Mouse (Mus musculus): ENCODE results near the gene Gm21312. TPM values are rescaled to one million over a fixed set of nuclear protein-coding genes. Genes with fewer than 3 reads are reported as not detected.
"Not testable (repeated sequence)": the region's sequence is repeated elsewhere in the genome, so short reads cannot be mapped to it uniquely, and the experiment has no call there.

Gene Gm21312
- polyA plus RNA-seq (2011; ENCODE audit: insufficient read depth, insufficient read length, low replicate concordance, missing spikeins) = not detected in 2 replicates

DNA sequence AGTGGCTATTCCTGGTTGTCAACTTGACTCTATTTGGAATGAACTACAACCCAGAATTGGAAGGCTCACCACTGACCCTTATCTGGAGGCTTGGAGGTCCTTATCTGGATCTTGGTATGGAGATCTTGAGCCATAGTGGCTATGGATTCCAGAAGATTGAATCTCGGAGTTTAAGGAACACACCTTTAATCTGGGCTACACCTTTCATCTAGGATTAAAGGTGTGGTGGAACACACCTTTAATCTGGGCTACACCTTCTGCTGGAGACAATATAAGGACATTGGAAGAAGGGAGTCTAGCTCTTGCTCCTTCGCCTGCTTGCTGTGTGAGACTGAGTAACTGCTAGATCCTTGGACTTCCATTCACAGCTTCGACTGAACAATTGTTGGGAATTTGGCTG lies at the start of gene Gm21312:
Gm21312 (plus strand) TSS at position 301 of the 400 bp plus-strand sequence.
- not testable (repeated sequence) for H3K27ac ChIP-seq (ENCODE audit: control insufficient read depth, insufficient read depth, low read depth, low read length, poor library complexity); H3K4me3 ChIP-seq (replicated peaks; ENCODE audit: control insufficient read depth, low read depth, low read length); H3K4me1 ChIP-seq (ENCODE audit: control insufficient read depth, insufficient read depth, low read length)
- no CpG with 5 or more reads among the region's 3 CpGs for WGBS

DNA sequence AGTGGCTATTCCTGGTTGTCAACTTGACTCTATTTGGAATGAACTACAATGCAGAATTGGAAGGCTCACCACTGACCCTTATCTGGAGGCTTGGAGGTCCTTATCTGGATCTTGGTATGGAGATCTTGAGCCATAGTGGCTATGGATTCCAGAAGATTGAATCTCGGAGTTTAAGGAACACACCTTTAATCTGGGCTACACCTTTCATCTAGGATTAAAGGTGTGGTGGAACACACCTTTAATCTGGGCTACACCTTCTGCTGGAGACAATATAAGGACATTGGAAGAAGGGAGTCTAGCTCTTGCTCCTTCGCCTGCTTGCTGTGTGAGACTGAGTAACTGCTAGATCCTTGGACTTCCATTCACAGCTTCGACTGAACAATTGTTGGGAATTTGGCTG lies 34.1 kb upstream of the Gm21312 start, which contains the start of gene Gm21293:
Gm21293 (plus strand) TSS at position 301 of the 400 bp plus-strand sequence.
- WGBS = no CpG with 5 or more reads among the region's 3 CpGs
- not testable (repeated sequence) for H3K4me1 ChIP-seq (ENCODE audit: control insufficient read depth, insufficient read depth, low read length); H3K27ac ChIP-seq (ENCODE audit: control insufficient read depth, insufficient read depth, low read depth, low read length, poor library complexity); H3K4me3 ChIP-seq (replicated peaks; ENCODE audit: control insufficient read depth, low read depth, low read length)

DNA sequence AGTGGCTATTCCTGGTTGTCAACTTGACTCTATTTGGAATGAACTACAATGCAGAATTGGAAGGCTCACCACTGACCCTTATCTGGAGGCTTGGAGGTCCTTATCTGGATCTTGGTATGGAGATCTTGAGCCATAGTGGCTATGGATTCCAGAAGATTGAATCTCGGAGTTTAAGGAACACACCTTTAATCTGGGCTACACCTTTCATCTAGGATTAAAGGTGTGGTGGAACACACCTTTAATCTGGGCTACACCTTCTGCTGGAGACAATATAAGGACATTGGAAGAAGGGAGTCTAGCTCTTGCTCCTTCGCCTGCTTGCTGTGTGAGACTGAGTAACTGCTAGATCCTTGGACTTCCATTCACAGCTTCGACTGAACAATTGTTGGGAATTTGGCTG lies 25.6 kb upstream of the Gm21312 start, which contains the start of gene Gm6763:
Gm6763 (plus strand) TSS at position 301 of the 400 bp plus-strand sequence.
- not testable (repeated sequence) for H3K4me1 ChIP-seq (ENCODE audit: control insufficient read depth, insufficient read depth, low read length); H3K27ac ChIP-seq (ENCODE audit: control insufficient read depth, insufficient read depth, low read depth, low read length, poor library complexity); H3K4me3 ChIP-seq (replicated peaks; ENCODE audit: control insufficient read depth, low read depth, low read length)
- no CpG with 5 or more reads among the region's 3 CpGs for WGBS

DNA sequence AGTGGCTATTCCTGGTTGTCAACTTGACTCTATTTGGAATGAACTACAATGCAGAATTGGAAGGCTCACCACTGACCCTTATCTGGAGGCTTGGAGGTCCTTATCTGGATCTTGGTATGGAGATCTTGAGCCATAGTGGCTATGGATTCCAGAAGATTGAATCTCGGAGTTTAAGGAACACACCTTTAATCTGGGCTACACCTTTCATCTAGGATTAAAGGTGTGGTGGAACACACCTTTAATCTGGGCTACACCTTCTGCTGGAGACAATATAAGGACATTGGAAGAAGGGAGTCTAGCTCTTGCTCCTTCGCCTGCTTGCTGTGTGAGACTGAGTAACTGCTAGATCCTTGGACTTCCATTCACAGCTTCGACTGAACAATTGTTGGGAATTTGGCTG lies 17.1 kb upstream of the Gm21312 start, which contains the start of gene Gm8764:
Gm8764 (plus strand) TSS at position 301 of the 400 bp plus-strand sequence.
- H3K4me1 ChIP-seq (ENCODE audit: control insufficient read depth, insufficient read depth, low read length); H3K27ac ChIP-seq (ENCODE audit: control insufficient read depth, insufficient read depth, low read depth, low read length, poor library complexity); H3K4me3 ChIP-seq (replicated peaks; ENCODE audit: control insufficient read depth, low read depth, low read length): not testable (repeated sequence)
- no CpG with 5 or more reads among the region's 3 CpGs for WGBS

DNA sequence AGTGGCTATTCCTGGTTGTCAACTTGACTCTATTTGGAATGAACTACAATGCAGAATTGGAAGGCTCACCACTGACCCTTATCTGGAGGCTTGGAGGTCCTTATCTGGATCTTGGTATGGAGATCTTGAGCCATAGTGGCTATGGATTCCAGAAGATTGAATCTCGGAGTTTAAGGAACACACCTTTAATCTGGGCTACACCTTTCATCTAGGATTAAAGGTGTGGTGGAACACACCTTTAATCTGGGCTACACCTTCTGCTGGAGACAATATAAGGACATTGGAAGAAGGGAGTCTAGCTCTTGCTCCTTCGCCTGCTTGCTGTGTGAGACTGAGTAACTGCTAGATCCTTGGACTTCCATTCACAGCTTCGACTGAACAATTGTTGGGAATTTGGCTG lies 8.6 kb upstream of the Gm21312 start, which contains the start of gene Gm21304:
Gm21304 (plus strand) TSS at position 301 of the 400 bp plus-strand sequence.
- not testable (repeated sequence) for H3K27ac ChIP-seq (ENCODE audit: control insufficient read depth, insufficient read depth, low read depth, low read length, poor library complexity); H3K4me3 ChIP-seq (replicated peaks; ENCODE audit: control insufficient read depth, low read depth, low read length); H3K4me1 ChIP-seq (ENCODE audit: control insufficient read depth, insufficient read depth, low read length)
- no CpG with 5 or more reads among the region's 3 CpGs for WGBS

DNA sequence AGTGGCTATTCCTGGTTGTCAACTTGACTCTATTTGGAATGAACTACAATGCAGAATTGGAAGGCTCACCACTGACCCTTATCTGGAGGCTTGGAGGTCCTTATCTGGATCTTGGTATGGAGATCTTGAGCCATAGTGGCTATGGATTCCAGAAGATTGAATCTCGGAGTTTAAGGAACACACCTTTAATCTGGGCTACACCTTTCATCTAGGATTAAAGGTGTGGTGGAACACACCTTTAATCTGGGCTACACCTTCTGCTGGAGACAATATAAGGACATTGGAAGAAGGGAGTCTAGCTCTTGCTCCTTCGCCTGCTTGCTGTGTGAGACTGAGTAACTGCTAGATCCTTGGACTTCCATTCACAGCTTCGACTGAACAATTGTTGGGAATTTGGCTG lies 8.4 kb downstream of the Gm21312 start, which contains the start of gene Gm20765:
Gm20765 (plus strand) TSS at position 301 of the 400 bp plus-strand sequence.
- not testable (repeated sequence) for H3K4me3 ChIP-seq (replicated peaks; ENCODE audit: control insufficient read depth, low read depth, low read length); H3K4me1 ChIP-seq (ENCODE audit: control insufficient read depth, insufficient read depth, low read length); H3K27ac ChIP-seq (ENCODE audit: control insufficient read depth, insufficient read depth, low read depth, low read length, poor library complexity)
- no CpG with 5 or more reads among the region's 3 CpGs for WGBS

DNA sequence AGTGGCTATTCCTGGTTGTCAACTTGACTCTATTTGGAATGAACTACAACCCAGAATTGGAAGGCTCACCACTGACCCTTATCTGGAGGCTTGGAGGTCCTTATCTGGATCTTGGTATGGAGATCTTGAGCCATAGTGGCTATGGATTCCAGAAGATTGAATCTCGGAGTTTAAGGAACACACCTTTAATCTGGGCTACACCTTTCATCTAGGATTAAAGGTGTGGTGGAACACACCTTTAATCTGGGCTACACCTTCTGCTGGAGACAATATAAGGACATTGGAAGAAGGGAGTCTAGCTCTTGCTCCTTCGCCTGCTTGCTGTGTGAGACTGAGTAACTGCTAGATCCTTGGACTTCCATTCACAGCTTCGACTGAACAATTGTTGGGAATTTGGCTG lies 16.9 kb downstream of the Gm21312 start, which contains the start of gene Gm4340:
Gm4340 (plus strand) TSS at position 301 of the 400 bp plus-strand sequence.
- not testable (repeated sequence) for H3K4me1 ChIP-seq (ENCODE audit: control insufficient read depth, insufficient read depth, low read length); H3K27ac ChIP-seq (ENCODE audit: control insufficient read depth, insufficient read depth, low read depth, low read length, poor library complexity); H3K4me3 ChIP-seq (replicated peaks; ENCODE audit: control insufficient read depth, low read depth, low read length)
- no CpG with 5 or more reads among the region's 3 CpGs for WGBS

DNA sequence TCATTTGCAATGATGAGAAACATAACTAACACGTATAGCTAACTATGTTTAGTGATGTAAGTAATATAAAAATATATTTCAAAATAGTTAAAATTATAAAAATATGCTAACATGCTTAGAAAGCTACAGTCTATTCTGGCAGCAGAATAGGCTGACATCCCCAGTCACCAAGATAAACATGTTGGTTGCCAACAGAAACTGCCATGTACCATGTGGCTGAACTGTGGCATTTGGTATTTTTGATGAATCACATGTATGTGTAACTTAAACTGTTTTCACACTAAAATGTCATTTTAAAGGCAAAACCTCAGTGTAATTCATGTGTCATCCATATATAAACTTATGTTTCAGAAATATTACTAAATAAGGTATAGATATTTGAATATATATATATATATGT lies 32.8 kb downstream of the Gm21312 start:
- Histone ChIP-seq H3K27ac (ENCODE audit: control insufficient read depth, insufficient read depth, low read depth, low read length, poor library complexity) (no peak overlapping the region), H3K4me3 (replicated peaks; ENCODE audit: control insufficient read depth, low read depth, low read length) (no peak overlapping the region), H3K4me1 (ENCODE audit: control insufficient read depth, insufficient read depth, low read length) (no peaks in the 10 kb centered on the region)
- TF ChIP-seq CTCF (IDR thresholded peaks at IDR 0.05; ENCODE audit: control insufficient read depth, insufficient read depth, low read length) (no peak), POLR2A (IDR thresholded peaks at IDR 0.05; ENCODE audit: borderline replicate concordance, control insufficient read depth, low read depth, low read length) (no peak)
- WGBS = 58% methylated on average over 1 of the region's 1 CpGs

DNA sequence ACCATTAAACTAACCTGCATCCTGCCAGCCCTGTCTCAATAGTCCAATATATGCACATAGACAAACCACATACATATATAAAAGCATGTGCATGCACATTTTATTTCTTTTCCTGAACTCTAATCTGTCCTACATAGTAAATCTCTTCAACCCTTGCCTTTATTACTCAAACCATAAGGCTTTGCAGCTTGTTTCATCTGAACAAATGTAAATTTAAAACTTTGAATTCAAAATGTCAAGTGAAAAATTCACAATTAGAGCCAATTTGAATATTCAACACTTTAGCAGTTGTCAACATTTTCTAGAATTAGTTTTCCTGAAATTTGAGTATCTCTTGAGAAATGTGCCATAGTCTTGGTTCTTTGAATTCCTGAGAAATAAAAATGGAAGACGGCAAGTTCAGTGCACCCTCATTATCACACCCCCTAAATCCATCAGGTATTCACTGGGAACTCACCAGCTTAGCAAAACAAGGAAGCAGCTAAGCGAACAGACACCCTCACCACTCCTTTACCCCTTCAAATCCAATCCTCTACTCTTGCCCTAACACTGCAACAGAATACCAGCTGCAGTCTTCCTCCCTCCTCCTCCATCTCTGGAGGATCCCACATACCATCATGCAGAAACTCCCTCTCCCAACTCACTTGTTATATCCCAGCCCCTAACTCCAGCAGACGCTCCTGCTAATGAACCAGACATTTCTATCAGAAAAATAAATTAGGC lies 33.6 kb downstream of the Gm21312 start:
- Histone ChIP-seq H3K4me3 (replicated peaks; ENCODE audit: control insufficient read depth, low read depth, low read length) (no peak overlapping the region), H3K4me1 (ENCODE audit: control insufficient read depth, insufficient read depth, low read length) (no peaks in the 10 kb centered on the region), H3K27ac (ENCODE audit: control insufficient read depth, insufficient read depth, low read depth, low read length, poor library complexity) (no peak overlapping the region)
- no peak for TF ChIP-seq POLR2A (IDR thresholded peaks at IDR 0.05; ENCODE audit: borderline replicate concordance, control insufficient read depth, low read depth, low read length)
- no peak for TF ChIP-seq CTCF (IDR thresholded peaks at IDR 0.05; ENCODE audit: control insufficient read depth, insufficient read depth, low read length)
- WGBS = 78% methylated on average over 3 of the region's 3 CpGs
